Comparison of ENCODE assay signal across 21 mouse cellular contexts in genomic region chr11:47250301-47250700, GRCm38 (mm10).
DNase-seq lines count a peak whose midpoint lies in the region; ATAC-seq and TF ChIP-seq lines count a peak whose summit lies in the region.
"Had no signal": no experiment of that assay in that cellular context is flagged by ENCODE, and none has a peak within 500 bp of the region (broad histone marks: within the 10 kb centered on the region; RNA-seq: fewer than 3 reads in every experiment).

No protein-coding gene starts in this region.

- H3K4me3 ChIP-seq in heart, adult 2 months = no peak overlapping the region
- H3K4me3 ChIP-seq in heart, embryonic 12.5 days = no peak overlapping the region
- no peak overlapping the region for H3K4me3 ChIP-seq in hindbrain, postnatal 0 days (ENCODE audit: low read length)
- H3K4me3 ChIP-seq in hindbrain, embryonic 12.5 days = no peak overlapping the region
- H3K4me3 ChIP-seq: erythroblast, embryonic 14.5 days; forebrain, embryonic 15.5 days; limb, embryonic 15.5 days; liver, embryonic 15.5 days; midbrain, embryonic 12.5 days; myocyte had no signal

- no peak overlapping the region for H3K9ac ChIP-seq in heart, adult 2 months (ENCODE audit: low read depth, low read length)
- H3K9ac ChIP-seq in heart, embryonic 12.5 days = no peak overlapping the region
- no peak overlapping the region for H3K9ac ChIP-seq in hindbrain, postnatal 0 days (replicated peaks; ENCODE audit: low read length)
- no peak overlapping the region for H3K9ac ChIP-seq in hindbrain, embryonic 12.5 days
- H3K9ac ChIP-seq: forebrain, embryonic 15.5 days; limb, embryonic 15.5 days; liver, embryonic 15.5 days; midbrain, embryonic 12.5 days had no signal

- no peak for TF ChIP-seq POLR2A in heart, adult 2 months (IDR thresholded peaks at IDR 0.05; ENCODE audit: insufficient read depth, low read depth, low read length)

- no peaks in the 10 kb centered on the region for H3K79me2 ChIP-seq in heart, adult 2 months (replicated peaks; ENCODE audit: control insufficient read depth, insufficient read depth, low read length)

- H3K36me3 ChIP-seq in heart, adult 2 months (ENCODE audit: control insufficient read depth, insufficient read depth, low read length) = no peaks in the 10 kb centered on the region; the same call in 1 of the 2 replicates
- no peaks in the 10 kb centered on the region for H3K36me3 ChIP-seq in heart, embryonic 12.5 days
- no peaks in the 10 kb centered on the region for H3K36me3 ChIP-seq in hindbrain, postnatal 0 days (ENCODE audit: insufficient read depth, low read length)
- no peaks in the 10 kb centered on the region for H3K36me3 ChIP-seq in hindbrain, embryonic 12.5 days
- H3K36me3 ChIP-seq: forebrain, embryonic 15.5 days; limb, embryonic 15.5 days; liver, embryonic 15.5 days; midbrain, embryonic 12.5 days had no signal

- TF ChIP-seq CTCF in heart, adult 2 months (IDR thresholded peaks at IDR 0.05) = no peak
- TF ChIP-seq CTCF in hindbrain, postnatal 0 days (IDR thresholded peaks at IDR 0.05; ENCODE audit: low read depth) = no peak

- intact Hi-C loops in heart, adult 2 months (cut with DNase I) = loop anchor here (5.0 kb wide), 1 partner anchor 127 kb away; no protein-coding TSS in a partner anchor

- TF ChIP-seq EP300 in heart, adult 2 months (IDR thresholded peaks at IDR 0.05; ENCODE audit: insufficient read depth, low read depth, low read length) = no peak

- WGBS in heart, adult 2 months = 53% methylated on average over 7 of the region's 7 CpGs
- 71% methylated on average over 7 of the region's 7 CpGs for WGBS in heart, embryonic 12.5 days
- WGBS in hindbrain, postnatal 0 days = 36% methylated on average over 7 of the region's 7 CpGs
- WGBS in hindbrain, embryonic 12.5 days = 33% methylated on average over 7 of the region's 7 CpGs

- no peaks in the 10 kb centered on the region for H3K9me3 ChIP-seq in heart, embryonic 12.5 days (replicated peaks)
- no peaks in the 10 kb centered on the region for H3K9me3 ChIP-seq in hindbrain, postnatal 0 days (ENCODE audit: low read length)
- no peaks in the 10 kb centered on the region for H3K9me3 ChIP-seq in hindbrain, embryonic 12.5 days (replicated peaks)
- H3K9me3 ChIP-seq: forebrain, embryonic 15.5 days; limb, embryonic 15.5 days; liver, embryonic 15.5 days; midbrain, embryonic 12.5 days had no signal

- no peak overlapping the region for H3K4me2 ChIP-seq in heart, embryonic 12.5 days
- no peak overlapping the region for H3K4me2 ChIP-seq in hindbrain, postnatal 0 days (ENCODE audit: low read depth, low read length)
- H3K4me2 ChIP-seq in hindbrain, embryonic 12.5 days (replicated peaks) = no peak overlapping the region
- H3K4me2 ChIP-seq: forebrain, embryonic 15.5 days; limb, embryonic 15.5 days; liver, embryonic 15.5 days; midbrain, embryonic 12.5 days had no signal

- no peaks in the 10 kb centered on the region; the same call in 1 of the 2 replicates for H3K4me1 ChIP-seq in heart, adult 2 months (ENCODE audit: control insufficient read depth, insufficient read depth, low read length)
- H3K4me1 ChIP-seq in heart, embryonic 12.5 days (replicated peaks) = no peaks in the 10 kb centered on the region
- no peaks in the 10 kb centered on the region for H3K4me1 ChIP-seq in hindbrain, postnatal 0 days (ENCODE audit: insufficient read depth, low read length)
- H3K4me1 ChIP-seq in hindbrain, embryonic 12.5 days = peaks cover 15% of the 10 kb centered on the region
- H3K4me1 ChIP-seq: limb, embryonic 15.5 days; liver, embryonic 15.5 days had no signal

- H3K27ac ChIP-seq in heart, adult 2 months = peak overlapping the region; percentile 38
- no peak overlapping the region for H3K27ac ChIP-seq in heart, embryonic 12.5 days (ENCODE audit: poor library complexity, severe bottlenecking)
- H3K27ac ChIP-seq in hindbrain, postnatal 0 days = no peak overlapping the region
- H3K27ac ChIP-seq in hindbrain, embryonic 12.5 days = no peak overlapping the region
- H3K27ac ChIP-seq: forebrain, embryonic 15.5 days; limb, embryonic 15.5 days; liver, embryonic 15.5 days; macrophage; midbrain, embryonic 12.5 days; stomach, postnatal 0 days had no signal

- ATAC-seq in heart, embryonic 12.5 days (ENCODE audit: insufficient number of reproducible peaks, low FRiP score) = no peak
- ATAC-seq in hindbrain, postnatal 0 days = no peak
- no peak for ATAC-seq in hindbrain, embryonic 12.5 days (ENCODE audit: low FRiP score)
- ATAC-seq: forebrain, embryonic 15.5 days; Patski had no signal

- peak; percentile 11 for DNase-seq in embryo, embryonic 10 days (ENCODE audit: low spot score)
- DNase-seq in embryo, embryonic 9.5 days (ENCODE audit: extremely low spot score) = no peak
- DNase-seq in heart, adult 2 months = peak in 1 of 2 experiments; percentile 8
- DNase-seq in hindbrain, postnatal 0 days (ENCODE audit: low spot score) = peak; percentile 18
- peak; percentile 6 for DNase-seq in heart, postnatal 4 days
- DNase-seq in layer of hippocampus, adult 9-10 months (ENCODE audit: low spot score) = no peak
- DNase-seq: adrenal gland, postnatal 10 days; cerebellum, adult 11 months; kidney, adult 11 months; layer of hippocampus, postnatal 36 days had no signal

- H3K27me3 ChIP-seq in heart, adult 2 months (ENCODE audit: control insufficient read depth, insufficient read depth, low read length) = no peaks in the 10 kb centered on the region
- no peaks in the 10 kb centered on the region for H3K27me3 ChIP-seq in heart, embryonic 12.5 days (replicated peaks)
- H3K27me3 ChIP-seq in hindbrain, postnatal 0 days (ENCODE audit: insufficient read depth, low read length) = no peaks in the 10 kb centered on the region
- no peaks in the 10 kb centered on the region for H3K27me3 ChIP-seq in hindbrain, embryonic 12.5 days
- H3K27me3 ChIP-seq: forebrain, embryonic 15.5 days; limb, embryonic 15.5 days; liver, embryonic 15.5 days; midbrain, embryonic 12.5 days; Patski had no signal

Comparison
In these comparisons a context has a peak if more than half of its experiments do, and no peak if none do; other contexts are left out.
1. DNase-seq: peak in embryo, embryonic 10 days (single experiment), hindbrain, postnatal 0 days (single experiment) and heart, postnatal 4 days (single experiment); none in embryo, embryonic 9.5 days (single experiment) and layer of hippocampus, adult 9-10 months (single experiment).